Mouse (Mus musculus): Measurements from ENCODE around the gene Usp37. TPM values are rescaled to one million over a fixed set of nuclear protein-coding genes. Genes with fewer than 3 reads are reported as not detected.

The Usp37 gene
- 7.7 and 8.3 TPM in 2 replicates for polyA plus RNA-seq (2015; fragmentation: Nextera tagmentation; extraction: Ambion mirVana)

GRCm38 (mm10) chr1:74544184-74544583, at the start of gene Usp37:
Gene Usp37 (minus strand): TSS chr1:74544284.
- ATAC-seq (ENCODE audit: low FRiP score, low TSS enrichment) (no peak), DNase-seq (ENCODE audit: low spot score) (no peak)
- no peak within 1 kb of the TSS for H3K4me2 ChIP-seq (replicated peaks; ENCODE audit: low read depth)
- no peak within 1 kb of the TSS for H3K27ac ChIP-seq (replicated peaks)
- TF ChIP-seq CTCF (IDR thresholded peaks at IDR 0.05; ENCODE audit: low read depth) (no peak), EP300 (optimal IDR thresholded peaks at IDR 0.05) (no peak)
- H3K9me3 ChIP-seq (ENCODE audit: control insufficient read depth, low read length): no peaks in the 10 kb centered on the region
- no peaks in the 10 kb centered on the region for H3K27me3 ChIP-seq (ENCODE audit: control insufficient read depth, insufficient read depth, low read length)
- H3K4me1 ChIP-seq (replicated peaks; ENCODE audit: control insufficient read depth, insufficient read depth): no peaks in the 10 kb centered on the region
- WGBS: 81% methylated on average over 4 of the region's 4 CpGs
- H3K9ac ChIP-seq (ENCODE audit: low read length): no peak within 1 kb of the TSS
- no peaks in the 10 kb centered on the region for H3K36me3 ChIP-seq (ENCODE audit: control insufficient read depth, insufficient read depth, low read length)
- H3K4me3 ChIP-seq (ENCODE audit: low read depth, low read length): no peak within 1 kb of the TSS

DNA sequence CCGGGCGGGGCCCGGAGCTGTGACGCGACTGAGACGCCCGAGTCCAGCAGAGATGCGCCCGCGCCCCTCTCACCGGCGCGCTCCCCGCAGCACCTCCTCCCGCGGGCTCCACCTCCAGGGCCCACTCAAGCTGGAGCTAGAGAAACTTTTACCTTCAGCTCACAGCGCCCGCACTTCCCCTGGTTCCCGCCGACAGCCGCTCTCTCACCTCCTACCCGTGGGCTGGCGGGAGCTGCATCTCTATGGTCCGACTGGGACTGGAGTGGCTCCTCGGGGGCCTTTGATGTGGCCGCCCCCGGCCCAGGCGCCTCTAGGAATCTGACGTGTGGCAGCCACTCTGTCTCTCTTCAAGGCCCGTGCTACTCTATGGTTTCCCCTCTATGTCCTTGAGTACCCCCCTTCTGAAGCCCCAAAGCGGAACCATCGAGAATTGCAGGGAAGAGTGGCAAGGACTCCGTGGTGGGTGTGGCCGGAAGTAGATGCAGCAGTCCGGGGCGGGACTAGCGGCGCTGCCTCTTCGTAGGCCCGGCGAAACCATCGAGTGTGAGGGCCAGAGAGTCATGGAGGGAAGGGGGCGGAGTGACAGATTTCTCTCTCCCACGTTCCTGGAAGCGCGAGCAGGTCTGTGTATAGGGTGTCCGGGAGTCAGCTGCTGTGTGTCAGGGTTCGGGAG, 43.8 kb upstream of the Usp37 start, which contains the start of the genes Zfp142 and Bcs1l:
Gene Zfp142, minus strand, starts transcription at position 474 of the 673 bp plus-strand sequence.
Gene Bcs1l, plus strand, starts transcription at position 517 of the 673 bp plus-strand sequence.
- under 1% methylated on average over 42 of the region's 48 CpGs for WGBS
- Histone ChIP-seq H3K4me3 (ENCODE audit: low read depth, low read length) (peak within 1 kb of the TSS; percentile 75), H3K36me3 (ENCODE audit: control insufficient read depth, insufficient read depth, low read length) (peaks cover 4% of the 10 kb centered on the region; the same call in 1 of the 2 replicates), H3K9ac (ENCODE audit: low read length) (peak within 1 kb of the TSS; percentile 73), H3K9me3 (ENCODE audit: control insufficient read depth, low read length) (no peaks in the 10 kb centered on the region), H3K27me3 (ENCODE audit: control insufficient read depth, insufficient read depth, low read length) (no peaks in the 10 kb centered on the region), H3K4me2 (replicated peaks; ENCODE audit: low read depth) (peak within 1 kb of the TSS; percentile 81), H3K4me1 (replicated peaks; ENCODE audit: control insufficient read depth, insufficient read depth) (no peaks in the 10 kb centered on the region), H3K27ac (replicated peaks) (peak within 1 kb of the TSS; percentile 82)
- DNase-seq (ENCODE audit: low spot score): peak; percentile 99
- TF ChIP-seq CTCF (IDR thresholded peaks at IDR 0.05; ENCODE audit: low read depth) (peak; percentile 11; the same call in 1 of the 2 replicates), EP300 (optimal IDR thresholded peaks at IDR 0.05) (peak; percentile 43)
- ATAC-seq (ENCODE audit: low FRiP score, low TSS enrichment): peak; percentile 99

DNA sequence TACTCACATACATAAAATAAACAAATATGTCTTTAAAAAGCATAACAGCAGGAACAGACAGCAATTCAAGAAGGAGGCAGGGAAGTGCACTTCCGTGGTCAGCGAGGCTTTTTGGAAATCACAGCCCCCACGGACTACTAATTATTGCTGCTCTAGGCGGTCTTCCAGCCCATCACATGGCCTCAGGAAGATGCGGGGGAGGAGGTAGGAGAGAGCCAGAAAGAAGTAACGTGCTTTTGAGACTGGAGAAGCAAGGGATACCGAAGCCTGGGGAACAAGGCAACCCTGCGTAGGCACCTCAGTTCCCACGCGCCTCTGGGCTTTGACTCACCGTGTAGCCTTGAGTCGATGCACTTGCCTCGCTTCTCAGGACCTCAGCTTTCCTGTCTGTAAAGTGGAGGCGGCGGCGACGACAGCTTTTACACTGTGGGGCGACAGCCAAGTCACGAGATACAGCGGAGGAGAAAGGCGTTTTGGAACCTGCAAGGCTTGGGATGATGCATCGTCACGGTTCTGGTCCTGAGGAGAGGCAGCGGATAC, 43.2 kb upstream of the Usp37 start:
- Histone ChIP-seq H3K27me3 (ENCODE audit: control insufficient read depth, insufficient read depth, low read length) (no peaks in the 10 kb centered on the region), H3K4me2 (replicated peaks; ENCODE audit: low read depth) (peak overlapping the region; percentile 81), H3K9me3 (ENCODE audit: control insufficient read depth, low read length) (no peaks in the 10 kb centered on the region), H3K4me3 (ENCODE audit: low read depth, low read length) (peak overlapping the region; percentile 75), H3K36me3 (ENCODE audit: control insufficient read depth, insufficient read depth, low read length) (peaks cover 4% of the 10 kb centered on the region; the same call in 1 of the 2 replicates), H3K9ac (ENCODE audit: low read length) (peak overlapping the region; percentile 73), H3K27ac (replicated peaks) (peak overlapping the region; percentile 82), H3K4me1 (replicated peaks; ENCODE audit: control insufficient read depth, insufficient read depth) (no peaks in the 10 kb centered on the region)
- 0% methylated on average over 24 of the region's 24 CpGs for WGBS
- ATAC-seq (ENCODE audit: low FRiP score, low TSS enrichment) (no peak), DNase-seq (ENCODE audit: low spot score) (no peak)
- TF ChIP-seq CTCF (IDR thresholded peaks at IDR 0.05; ENCODE audit: low read depth) (no peak), EP300 (optimal IDR thresholded peaks at IDR 0.05) (no peak)

- H3K4me2 ChIP-seq (replicated peaks; ENCODE audit: low read depth): no peak overlapping the region
- 93% methylated on average over 3 of the region's 3 CpGs for WGBS
- no peaks in the 10 kb centered on the region for H3K9me3 ChIP-seq (ENCODE audit: control insufficient read depth, low read length)
- ATAC-seq (ENCODE audit: low FRiP score, low TSS enrichment): no peak
- no peak overlapping the region for H3K27ac ChIP-seq (replicated peaks)
- TF ChIP-seq EP300 (optimal IDR thresholded peaks at IDR 0.05): no peak
- no peak for TF ChIP-seq CTCF (IDR thresholded peaks at IDR 0.05; ENCODE audit: low read depth)
- no peaks in the 10 kb centered on the region for H3K4me1 ChIP-seq (replicated peaks; ENCODE audit: control insufficient read depth, insufficient read depth)
- peaks cover 3% of the 10 kb centered on the region for H3K36me3 ChIP-seq (ENCODE audit: control insufficient read depth, insufficient read depth, low read length)
- no peak overlapping the region for H3K9ac ChIP-seq (ENCODE audit: low read length)
- H3K27me3 ChIP-seq (ENCODE audit: control insufficient read depth, insufficient read depth, low read length): no peaks in the 10 kb centered on the region
- no peak overlapping the region for H3K4me3 ChIP-seq (ENCODE audit: low read depth, low read length)
- no peak for DNase-seq (ENCODE audit: low spot score)
Measured at GRCm38 (mm10) chr1:74584616-74585398, 40.7 kb upstream of the Usp37 start.

- no peak overlapping the region for H3K4me3 ChIP-seq (ENCODE audit: low read depth, low read length)
- 80% methylated on average over 3 of the region's 3 CpGs for WGBS
- no peak overlapping the region for H3K9ac ChIP-seq (ENCODE audit: low read length)
- no peak overlapping the region for H3K4me2 ChIP-seq (replicated peaks; ENCODE audit: low read depth)
- DNase-seq (ENCODE audit: low spot score): no peak
- TF ChIP-seq EP300 (optimal IDR thresholded peaks at IDR 0.05) (no peak), CTCF (IDR thresholded peaks at IDR 0.05; ENCODE audit: low read depth) (no peak)
- H3K27me3 ChIP-seq (ENCODE audit: control insufficient read depth, insufficient read depth, low read length): no peaks in the 10 kb centered on the region
- H3K4me1 ChIP-seq (replicated peaks; ENCODE audit: control insufficient read depth, insufficient read depth): no peaks in the 10 kb centered on the region
- no peak overlapping the region for H3K27ac ChIP-seq (replicated peaks)
- peaks cover 10% of the 10 kb centered on the region for H3K36me3 ChIP-seq (ENCODE audit: control insufficient read depth, insufficient read depth, low read length)
- H3K9me3 ChIP-seq (ENCODE audit: control insufficient read depth, low read length): no peaks in the 10 kb centered on the region
- no peak for ATAC-seq (ENCODE audit: low FRiP score, low TSS enrichment)
Measured at GRCm38 (mm10) chr1:74582621-74583020, 38.5 kb upstream of the Usp37 start.

All from stomach, postnatal 0 days (tissue).